Mouse (Mus musculus) embryo, embryonic 10 days (tissue): ENCODE results near the gene Rcan1.
"Not testable (repeated sequence)": the region's sequence is repeated elsewhere in the genome, so short reads cannot be mapped to it uniquely, and the experiment has no call there.

Source experiments
- DNase-seq: peaks from one replicate; pipeline ENCODE4 v3.0.0-alpha.2; 2015; ENCODE audit warnings: low spot score

Rcan1 gene

GRCm38 (mm10) chr16:92470706-92471105 is at the start of gene Rcan1:
TSS of gene Rcan1 (minus strand) at chr16:92470867.
- no peak for DNase-seq

- DNase-seq = peak; percentile 83
Observed at GRCm38 (mm10) chr16:92519820-92520492, 49.3 kb upstream of the Rcan1 start.

GRCm38 (mm10) chr16:92518718-92519117 is 48.1 kb upstream of the Rcan1 start:
- DNase-seq = no peak

GRCm38 (mm10) chr16:92516139-92516538 is 45.5 kb upstream of the Rcan1 start:
- DNase-seq = no peak

- not testable (repeated sequence) for DNase-seq
Observed at GRCm38 (mm10) chr16:92514896-92515295, 44.2 kb upstream of the Rcan1 start.

GRCm38 (mm10) chr16:92511773-92512391 is 41.2 kb upstream of the Rcan1 start:
- peak; percentile 42 for DNase-seq

GRCm38 (mm10) chr16:92510835-92511772 is 40.4 kb upstream of the Rcan1 start:
- DNase-seq = no peak

- DNase-seq = no peak
Observed at GRCm38 (mm10) chr16:92507573-92507972, 36.9 kb upstream of the Rcan1 start.

GRCm38 (mm10) chr16:92503105-92503504 is 32.4 kb upstream of the Rcan1 start:
- DNase-seq = peak; percentile 47

GRCm38 (mm10) chr16:92500534-92500933 is 29.9 kb upstream of the Rcan1 start:
- no peak for DNase-seq

GRCm38 (mm10) chr16:92499324-92499723 is 28.7 kb upstream of the Rcan1 start:
- no peak for DNase-seq

GRCm38 (mm10) chr16:92498589-92498981 is 27.9 kb upstream of the Rcan1 start:
- peak; percentile 34 for DNase-seq

GRCm38 (mm10) chr16:92497851-92498588 is 27.4 kb upstream of the Rcan1 start:
- no peak for DNase-seq

GRCm38 (mm10) chr16:92489356-92489755 is 18.7 kb upstream of the Rcan1 start:
- DNase-seq = peak; percentile 31

- no peak for DNase-seq
Observed at GRCm38 (mm10) chr16:92488456-92488855, 17.8 kb upstream of the Rcan1 start.

GRCm38 (mm10) chr16:92487489-92487888 is 16.8 kb upstream of the Rcan1 start:
- DNase-seq = peak; percentile 70

- DNase-seq = no peak
Observed at GRCm38 (mm10) chr16:92487086-92487485, 16.4 kb upstream of the Rcan1 start.

GRCm38 (mm10) chr16:92485436-92485835 is 14.8 kb upstream of the Rcan1 start, which contains the start of gene Clic6:
TSS of gene Clic6 (plus strand) at chr16:92485736.
- no peak for DNase-seq

- DNase-seq = peak; percentile 90
Observed at GRCm38 (mm10) chr16:92478561-92479150, 8.0 kb upstream of the Rcan1 start.

GRCm38 (mm10) chr16:92475093-92475860 is 4.6 kb upstream of the Rcan1 start:
- DNase-seq = peak; percentile 37

- DNase-seq = no peak
Observed at GRCm38 (mm10) chr16:92472898-92473297, 2.2 kb upstream of the Rcan1 start.
